Mouse (Mus musculus): ENCODE measurements around the gene Synj2bp.
"Not testable (repeated sequence)": the region's sequence is repeated elsewhere in the genome, so short reads cannot be mapped to it uniquely, and the experiment has no call there.

Synj2bp gene

DNA sequence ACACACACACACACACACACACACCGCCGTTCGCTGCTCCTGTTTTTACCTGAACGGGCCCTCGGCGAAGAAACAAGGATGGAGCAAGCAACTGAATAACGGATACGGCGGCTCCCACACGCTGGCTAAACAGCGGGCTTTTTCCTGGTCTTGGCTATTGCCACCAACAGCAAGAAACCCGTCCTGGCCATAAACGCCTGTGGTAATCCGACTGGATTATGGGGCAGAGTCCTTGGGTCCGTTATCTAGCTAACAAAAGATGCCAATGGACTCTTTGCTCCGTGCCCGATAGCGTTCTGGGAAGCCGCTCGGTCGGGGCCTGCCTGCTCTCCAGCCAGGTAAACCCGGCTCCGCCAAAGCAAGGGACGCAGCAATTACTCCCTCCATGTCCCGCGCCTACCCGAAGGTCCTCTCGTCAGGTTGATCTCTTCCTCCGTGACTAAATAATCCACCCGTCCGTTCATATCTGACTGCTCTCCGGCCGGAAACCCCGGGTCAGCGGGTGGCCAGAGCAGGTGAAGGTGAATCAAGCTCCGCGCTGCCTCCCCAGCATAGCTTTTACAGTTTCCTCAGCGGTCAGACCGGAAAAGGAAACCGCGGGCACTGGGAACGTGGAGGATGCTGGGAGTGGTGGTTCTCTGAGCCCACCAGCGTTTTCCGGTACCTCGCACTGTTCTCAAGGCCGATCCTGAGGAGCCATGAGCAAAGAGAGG is at the start of gene Synj2bp, which contains the start of gene Gm20498:
Gene Synj2bp, minus strand, starts transcription at position 596 of the 713 bp plus-strand sequence.
Gene Gm20498, minus strand, starts transcription at position 590 of the 713 bp plus-strand sequence.
- in situ Hi-C loops (cut with MboI; ENCODE audit: unreplicated experiment in 2 of 2): loop anchor here in 1 of 2 experiments (10.0 kb wide), 2 partner anchors 48 to 62 kb away; partner anchors contain the start of genes Cox16 and Med6

DNA sequence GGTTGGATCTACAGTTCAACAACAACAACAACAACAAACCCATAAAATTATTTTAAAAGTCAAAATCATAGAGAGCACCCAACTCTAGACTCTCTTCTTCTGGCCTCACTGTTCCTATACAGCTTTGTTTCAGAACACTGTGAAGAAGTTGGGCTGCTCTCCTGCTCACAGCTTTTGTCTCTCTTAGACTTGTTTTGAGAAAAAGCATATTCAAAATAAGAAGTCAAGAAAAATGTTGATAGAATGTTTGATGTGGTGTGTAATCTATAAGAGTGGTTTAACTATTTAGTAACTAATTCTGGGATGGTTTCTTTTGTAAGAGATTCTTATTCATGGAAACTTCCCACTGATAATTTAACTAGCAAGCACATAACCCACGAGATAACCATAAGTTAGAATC is 35.7 kb upstream of the Synj2bp start, which contains the start of gene Adam21:
Gene Adam21, minus strand, starts transcription at position 101 of the 400 bp plus-strand sequence.
- in situ Hi-C loops (cut with MboI; ENCODE audit: unreplicated experiment in 2 of 2): no loop called here

DNA sequence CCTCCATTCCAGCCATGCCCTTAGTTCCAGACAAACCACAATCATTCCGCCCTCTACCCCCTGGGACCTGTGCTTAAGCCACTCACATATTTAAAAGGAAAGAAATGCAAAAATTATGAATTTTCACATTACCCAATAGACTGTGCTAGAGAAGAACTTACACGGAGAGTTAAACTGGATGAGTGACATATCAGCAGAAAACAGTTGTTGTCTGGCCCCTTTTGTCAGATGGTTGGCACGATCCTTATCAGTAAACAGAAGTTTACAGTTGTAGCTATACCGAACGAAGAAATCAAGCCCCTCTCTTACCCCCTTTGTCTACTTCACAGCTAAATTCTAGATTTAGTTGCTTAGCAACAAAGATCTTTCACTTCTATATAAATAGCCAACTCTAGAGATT is 35.2 kb upstream of the Synj2bp start:
- in situ Hi-C loops (cut with MboI; ENCODE audit: unreplicated experiment in 2 of 2): no loop called here

DNA sequence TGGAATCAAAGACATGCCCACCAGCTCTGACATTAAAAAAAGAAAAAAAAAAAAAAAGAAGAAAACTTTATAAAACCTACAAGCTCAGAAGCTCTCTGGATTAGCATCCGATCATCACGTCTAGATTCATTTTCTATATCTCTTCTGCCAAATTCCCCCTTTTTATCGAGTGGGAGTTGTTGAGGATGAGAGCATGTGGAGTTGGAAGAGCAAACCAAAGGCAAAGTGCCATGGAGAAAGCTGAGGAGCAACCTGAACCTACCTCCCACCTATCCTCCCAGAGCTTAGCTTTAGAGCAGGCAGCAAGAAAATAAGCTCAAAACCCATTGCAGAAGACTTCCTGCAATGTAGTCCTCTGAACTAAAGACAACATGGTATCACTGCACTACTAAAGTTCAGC is 31.5 kb upstream of the Synj2bp start:
- in situ Hi-C loops (cut with MboI; ENCODE audit: unreplicated experiment in 2 of 2): no loop called here

DNA sequence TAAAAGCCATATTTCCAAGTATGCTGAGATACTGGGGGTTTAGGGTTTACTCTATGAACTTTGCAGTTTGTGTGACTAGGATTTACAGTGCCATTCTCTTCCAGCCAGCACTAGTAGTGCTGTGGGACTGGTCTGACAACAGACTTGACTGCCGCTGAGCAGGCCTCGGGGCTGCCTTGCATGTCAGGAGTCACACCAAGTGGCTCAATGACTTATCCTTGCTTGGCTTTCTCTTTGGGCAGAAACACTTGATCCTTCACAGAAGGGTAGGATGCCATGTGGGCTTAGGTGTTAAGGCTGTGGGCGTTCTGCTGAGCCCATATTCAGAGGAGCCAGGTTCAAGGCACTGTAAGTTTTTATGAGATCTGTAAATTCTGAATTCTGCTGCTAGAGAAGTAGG is 16.6 kb upstream of the Synj2bp start:
- in situ Hi-C loops (cut with MboI; ENCODE audit: unreplicated experiment in 2 of 2): no loop called here

DNA sequence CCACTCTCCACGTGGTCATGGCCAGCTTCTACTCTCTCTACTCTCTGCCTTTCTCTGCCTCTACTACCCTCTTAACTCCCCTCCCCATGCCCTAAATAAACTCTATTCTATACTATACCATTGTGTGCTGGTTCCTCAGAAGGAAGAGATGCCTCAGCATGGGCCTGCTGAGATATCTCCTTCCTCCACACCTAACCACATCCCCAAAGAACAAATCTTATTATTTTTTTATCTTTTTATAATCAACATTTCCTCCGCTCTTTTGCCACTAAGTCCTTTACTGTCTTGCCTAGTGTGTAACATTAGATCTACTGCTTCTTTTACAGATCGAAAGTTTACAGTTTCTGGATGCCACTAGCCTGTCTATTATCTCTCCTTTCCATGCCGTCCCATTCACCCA is 14.5 kb upstream of the Synj2bp start:
- in situ Hi-C loops (cut with MboI; ENCODE audit: unreplicated experiment in 2 of 2): no loop called here

DNA sequence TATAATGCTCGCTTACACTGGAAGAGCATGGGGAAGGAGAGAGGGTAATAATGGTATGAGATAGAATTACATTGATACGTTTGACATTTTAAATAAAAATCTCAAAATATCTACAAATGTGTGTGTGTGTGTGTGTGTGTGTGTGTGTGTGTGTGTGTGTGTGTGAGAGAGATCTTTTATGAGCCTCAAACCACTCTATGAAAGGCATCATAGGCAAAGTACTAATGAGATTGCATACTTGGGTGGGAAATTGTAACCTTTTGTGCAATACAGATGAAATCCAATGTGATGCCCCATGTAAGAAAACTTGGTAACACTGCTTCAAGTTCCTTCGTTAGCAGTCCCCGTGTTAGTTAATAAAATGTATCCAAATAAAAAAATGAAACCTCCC is 313 bp upstream of the Synj2bp start:
- in situ Hi-C loops (cut with MboI; ENCODE audit: unreplicated experiment in 2 of 2): loop anchor here in 1 of 2 experiments (10.0 kb wide), 2 partner anchors 48 to 62 kb away; partner anchors contain the start of genes Cox16 and Med6

DNA sequence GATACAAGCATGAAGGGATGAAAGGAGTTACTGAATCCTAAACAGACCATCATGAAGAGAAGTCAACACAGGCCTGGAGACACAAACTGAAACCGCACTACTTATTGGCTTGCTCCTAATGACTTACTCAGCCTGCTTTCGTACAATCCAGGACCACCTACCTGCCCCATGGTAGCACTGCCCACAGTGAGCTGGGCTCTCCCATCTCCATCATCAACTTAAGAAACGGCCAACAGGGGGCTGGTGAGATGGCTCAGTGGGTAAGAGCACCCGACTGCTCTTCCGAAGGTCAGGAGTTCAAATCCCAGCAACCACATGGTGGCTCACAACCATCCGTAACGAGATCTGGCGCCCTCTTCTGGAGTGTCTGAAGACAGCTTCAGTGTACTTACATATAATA is 2.1 kb downstream of the Synj2bp start:
- in situ Hi-C loops (cut with MboI; ENCODE audit: unreplicated experiment in 2 of 2): loop anchor here in 1 of 2 experiments (10.0 kb wide), 2 partner anchors 46 to 64 kb away; partner anchors contain the start of genes Cox16 and Med6

DNA sequence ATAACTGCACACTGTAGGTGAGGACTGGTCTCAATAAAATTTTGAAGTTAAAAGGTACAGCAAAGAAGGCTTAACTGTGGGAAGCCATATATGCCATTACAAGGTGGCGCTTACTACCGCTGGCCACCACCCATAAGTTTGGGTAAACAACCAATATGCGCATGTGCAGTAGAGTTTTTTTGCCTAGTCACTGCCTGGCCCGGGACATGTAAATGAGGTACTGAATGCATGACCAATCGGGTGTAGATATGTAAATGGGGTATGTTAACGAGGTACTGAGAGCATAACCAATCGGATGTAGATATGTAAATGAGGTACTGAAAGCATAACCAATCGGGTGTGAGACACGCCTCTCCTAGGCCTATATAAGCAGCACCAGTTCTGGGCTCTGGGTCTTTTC is 35.8 kb downstream of the Synj2bp start:
- in situ Hi-C loops (cut with MboI; ENCODE audit: unreplicated experiment in 2 of 2): not testable (repeated sequence)

DNA sequence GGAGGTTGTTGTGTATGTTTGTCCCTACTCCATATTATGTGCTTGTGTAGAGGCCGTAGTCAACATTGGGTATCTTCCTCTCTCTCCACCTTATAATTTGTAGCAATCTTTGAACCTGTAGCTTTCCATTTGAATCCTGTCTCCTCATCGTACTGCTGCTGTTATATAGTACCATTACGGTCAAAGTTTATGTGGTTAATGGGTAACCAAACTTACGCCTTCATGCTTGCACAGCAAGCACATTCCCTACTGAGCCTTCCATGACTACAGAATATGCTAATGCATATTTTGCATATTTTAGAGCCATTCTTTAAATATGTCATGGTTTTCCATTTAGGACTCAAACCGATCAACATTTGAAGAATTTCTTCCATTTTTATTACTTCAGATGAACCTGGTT is 42.2 kb downstream of the Synj2bp start:
- in situ Hi-C loops (cut with MboI; ENCODE audit: unreplicated experiment in 2 of 2): no loop called here

DNA sequence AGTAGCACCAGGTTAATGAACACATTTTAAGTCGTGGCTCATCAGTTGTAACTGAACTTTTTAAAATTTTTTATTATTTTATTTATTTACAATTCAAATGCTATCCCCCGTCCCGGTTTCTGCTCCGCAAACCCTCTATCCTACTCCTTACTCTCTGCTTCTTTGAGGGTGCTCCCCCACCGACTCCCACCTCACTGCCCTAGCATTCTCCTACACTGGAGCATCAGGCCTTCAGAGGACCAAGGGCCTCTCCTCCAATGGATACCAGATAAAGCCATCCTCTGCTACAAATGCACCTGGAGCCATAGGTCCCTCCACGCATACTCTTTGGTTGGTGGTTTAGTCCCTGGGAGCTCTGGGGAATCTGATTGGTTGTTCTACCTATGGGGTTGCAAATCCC is 47.4 kb downstream of the Synj2bp start:
- in situ Hi-C loops (cut with MboI; ENCODE audit: unreplicated experiment in 2 of 2): loop anchor here (5.0 to 10.0 kb wide), 2 partner anchors 49 to 107 kb away; partner anchors contain the start of genes Gm20498 (in 1 of the 2) and Synj2bp (in 1 of the 2)

DNA sequence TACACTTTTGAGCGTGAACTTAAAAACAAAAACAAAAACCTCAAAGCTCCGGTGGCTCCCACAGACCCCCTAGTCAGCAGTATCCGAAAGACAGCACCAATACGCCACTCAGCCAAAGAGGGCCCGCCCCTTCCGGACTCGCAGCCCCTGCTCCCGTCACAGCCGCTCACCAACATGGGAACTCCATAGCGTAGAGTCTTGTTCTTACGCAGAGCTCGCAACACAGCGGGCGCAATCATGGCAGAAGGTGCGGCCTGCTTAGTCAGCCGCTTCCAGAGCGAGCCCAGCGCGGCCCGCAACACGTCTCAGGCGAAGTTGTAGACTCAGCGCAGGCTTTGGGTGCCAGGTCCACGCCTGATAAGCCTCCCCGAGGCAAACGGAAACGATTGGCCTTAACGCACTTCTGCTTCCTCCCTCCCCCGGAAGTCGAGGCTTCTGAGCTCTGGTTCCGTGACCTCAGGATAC is 48.0 kb downstream of the Synj2bp start, which contains the start of gene Cox16:
Gene Cox16, minus strand, starts transcription at position 401 of the 465 bp plus-strand sequence.
- in situ Hi-C loops (cut with MboI; ENCODE audit: unreplicated experiment in 2 of 2): loop anchor here (5.0 to 10.0 kb wide), 2 partner anchors 50 to 108 kb away; partner anchors contain the start of genes Gm20498 (in 1 of the 2) and Synj2bp (in 1 of the 2)

DNA sequence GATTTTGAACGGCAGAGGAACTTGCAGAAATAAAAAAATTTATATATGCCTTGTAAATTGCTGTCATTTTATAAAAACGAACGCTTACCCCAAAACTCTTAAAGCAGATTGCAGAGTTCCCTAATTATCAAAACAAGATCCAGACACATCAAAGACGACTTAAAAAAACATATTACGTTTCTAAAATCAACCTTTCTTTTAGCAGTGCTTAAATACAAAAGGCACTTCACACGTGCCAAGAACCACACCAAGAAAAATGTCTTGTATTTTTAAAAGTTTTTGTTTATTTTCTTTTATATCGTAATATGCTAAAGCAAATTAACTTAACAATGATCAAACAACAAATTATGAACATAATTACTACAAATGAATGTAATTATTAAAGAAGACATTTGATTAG is 48.5 kb downstream of the Synj2bp start:
- in situ Hi-C loops (cut with MboI; ENCODE audit: unreplicated experiment in 2 of 2): loop anchor here in 1 of 2 experiments (10.0 kb wide), 1 partner anchor 51 kb away; the partner anchor contains the start of genes Gm20498 and Synj2bp

DNA sequence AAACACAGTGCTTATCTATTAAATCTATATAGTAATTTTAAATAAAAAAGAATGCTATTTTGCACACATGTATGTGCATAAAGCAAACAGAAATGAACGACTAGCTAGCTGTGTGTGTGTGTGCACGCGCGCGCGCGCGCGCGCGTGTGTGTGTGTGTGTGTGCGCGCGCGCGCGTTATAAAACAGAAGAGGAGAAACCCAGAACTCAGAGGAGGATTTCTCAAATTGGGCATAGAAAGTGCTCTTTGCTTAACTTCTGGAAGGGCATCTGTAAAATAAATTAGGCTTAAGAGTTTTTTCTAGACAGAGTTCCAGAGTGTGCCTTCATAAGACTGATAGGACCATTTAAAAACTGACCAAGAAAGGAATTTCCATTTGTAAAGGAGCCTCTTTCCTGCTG is 49.1 kb downstream of the Synj2bp start:
- in situ Hi-C loops (cut with MboI; ENCODE audit: unreplicated experiment in 2 of 2): loop anchor here in 1 of 2 experiments (10.0 kb wide), 1 partner anchor 51 kb away; the partner anchor contains the start of genes Gm20498 and Synj2bp

DNA sequence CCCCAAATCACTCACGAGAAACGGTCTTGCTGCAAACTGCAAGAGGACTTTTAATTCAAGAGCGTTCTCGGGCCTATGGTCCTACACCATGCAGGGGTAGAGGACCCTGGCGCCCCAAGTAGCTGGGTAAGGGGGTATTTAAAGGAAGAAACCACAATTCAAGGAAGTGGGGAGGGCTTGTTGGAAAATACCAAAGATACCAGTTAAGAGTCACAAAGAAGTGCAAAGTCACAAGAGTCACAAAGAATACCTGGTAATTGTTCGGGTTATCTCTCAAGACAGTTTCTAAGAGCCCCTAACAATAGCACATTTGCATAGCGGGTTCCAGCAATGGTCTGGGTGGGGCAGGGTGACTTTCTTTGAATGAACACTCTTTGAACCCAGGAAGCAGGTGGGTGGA is 73.7 kb downstream of the Synj2bp start:
- in situ Hi-C loops (cut with MboI; ENCODE audit: unreplicated experiment in 2 of 2): not testable (repeated sequence)
